Mouse (Mus musculus) macrophage (primary cell): ENCODE results near the gene AI837181. TPM values are rescaled to one million over a fixed set of nuclear protein-coding genes. Genes with fewer than 3 reads are reported as not detected.
A peak's percentile ranks its signal among the peaks of the same experiment; 100 is the strongest.

ENCODE experiments used
- H3K27ac ChIP-seq: fragments of 350-480 bp; formaldehyde crosslinking; 2 replicates; pipeline ENCODE4 v1.9.0; 2021
- H3K36me3 ChIP-seq: fragments of 350-480 bp; formaldehyde crosslinking; 2 replicates; pipeline ENCODE4 v1.9.0; 2021; ENCODE audit errors: inconsistent target
- H3K4me3 ChIP-seq: fragments of 350-480 bp; formaldehyde crosslinking; 2 replicates; pipeline ENCODE4 v1.9.0; 2021; ENCODE audit errors: inconsistent target
- H3K79me2 ChIP-seq: fragments of 350-480 bp; formaldehyde crosslinking; 2 replicates; pipeline ENCODE4 v1.9.0; 2021; ENCODE audit errors: inconsistent target
- WGBS: methylation state at CpG from one replicate; pipeline ENCODE4 v1.1.7; 2026; ENCODE audit warnings: inconsistent platforms; ENCODE audit not compliant: missing documents; 5-methylcytosine and 5-hydroxymethylcytosine counted together
- polyA plus RNA-seq: library from polyadenylated mRNA; stranded (reverse); fragments of 250-400 nt; gene quantifications from 3 replicates; pipeline ENCODE4 v1.2.4, GENCODE M21; 2018; ENCODE audit warnings: inconsistent platforms

AI837181 gene
- polyA plus RNA-seq, 1 experiment from 2014 or later: 29.9 TPM

- Histone ChIP-seq H3K4me3 (peak overlapping the region; percentile 76), H3K27ac (no peak overlapping the region), H3K79me2 (peaks cover 32% of the 10 kb centered on the region), H3K36me3 (peaks cover 28% of the 10 kb centered on the region; the same call in 1 of the 2 replicates)
- WGBS: 72% methylated on average over 12 of the region's 12 CpGs
Measured at GRCm38 (mm10) chr19:5423561-5423960, 1.4 kb upstream of the AI837181 start.

- peaks cover 27% of the 10 kb centered on the region; the same call in 1 of the 2 replicates for H3K36me3 ChIP-seq
- H3K27ac ChIP-seq: peak overlapping the region; percentile 46
- H3K79me2 ChIP-seq: peaks cover 32% of the 10 kb centered on the region
- 1% methylated on average over 37 of the region's 48 CpGs for WGBS
- peak overlapping the region; percentile 76 for H3K4me3 ChIP-seq
Measured at GRCm38 (mm10) chr19:5424092-5424781, 707 bp upstream of the AI837181 start.

GRCm38 (mm10) chr19:5425906-5426565 lies 1.1 kb downstream of the AI837181 start:
- Histone ChIP-seq H3K4me3 (peak overlapping the region; percentile 93), H3K36me3 (peaks cover 17% of the 10 kb centered on the region; the same call in 1 of the 2 replicates), H3K27ac (peak overlapping the region; percentile 84), H3K79me2 (peaks cover 32% of the 10 kb centered on the region)
- 86% methylated on average over 18 of the region's 18 CpGs for WGBS

GRCm38 (mm10) chr19:5426640-5427290 lies 1.8 kb downstream of the AI837181 start:
- 89% methylated on average over 10 of the region's 13 CpGs for WGBS
- Histone ChIP-seq H3K79me2 (peaks cover 32% of the 10 kb centered on the region), H3K4me3 (no peak overlapping the region), H3K27ac (no peak overlapping the region), H3K36me3 (peaks cover 17% of the 10 kb centered on the region; the same call in 1 of the 2 replicates)

GRCm38 (mm10) chr19:5428083-5428482 lies 3.1 kb downstream of the AI837181 start:
- H3K79me2 ChIP-seq: peaks cover 32% of the 10 kb centered on the region
- no peak overlapping the region for H3K4me3 ChIP-seq
- peaks cover 10% of the 10 kb centered on the region; the same call in 1 of the 2 replicates for H3K36me3 ChIP-seq
- 73% methylated on average over 2 of the region's 2 CpGs for WGBS
- H3K27ac ChIP-seq: no peak overlapping the region

GRCm38 (mm10) chr19:5429219-5429618 lies 4.3 kb downstream of the AI837181 start:
- peaks cover 22% of the 10 kb centered on the region for H3K79me2 ChIP-seq
- no peak overlapping the region for H3K27ac ChIP-seq
- no peak overlapping the region for H3K4me3 ChIP-seq
- H3K36me3 ChIP-seq: peaks cover 10% of the 10 kb centered on the region; the same call in 1 of the 2 replicates
- 93% methylated on average over 4 of the region's 4 CpGs for WGBS

GRCm38 (mm10) chr19:5429806-5430205 lies 4.9 kb downstream of the AI837181 start:
- peaks cover 10% of the 10 kb centered on the region; the same call in 1 of the 2 replicates for H3K36me3 ChIP-seq
- WGBS: 85% methylated on average over 8 of the region's 8 CpGs
- H3K79me2 ChIP-seq: peaks cover 22% of the 10 kb centered on the region
- no peak overlapping the region for H3K27ac ChIP-seq
- H3K4me3 ChIP-seq: no peak overlapping the region

GRCm38 (mm10) chr19:5430408-5430807 lies 5.5 kb downstream of the AI837181 start:
- Histone ChIP-seq H3K27ac (no peak overlapping the region), H3K79me2 (peaks cover 19% of the 10 kb centered on the region), H3K36me3 (peaks cover 10% of the 10 kb centered on the region; the same call in 1 of the 2 replicates), H3K4me3 (no peak overlapping the region)
- WGBS: 93% methylated on average over 1 of the region's 1 CpGs

- peaks cover 3% of the 10 kb centered on the region; the same call in 1 of the 2 replicates for H3K36me3 ChIP-seq
- H3K79me2 ChIP-seq: peaks cover 3% of the 10 kb centered on the region; the same call in 1 of the 2 replicates
- 92% methylated on average over 4 of the region's 4 CpGs for WGBS
- H3K27ac ChIP-seq: no peak overlapping the region
- H3K4me3 ChIP-seq: no peak overlapping the region
Measured at GRCm38 (mm10) chr19:5431911-5432464, 7.0 kb downstream of the AI837181 start.

GRCm38 (mm10) chr19:5432992-5433852 lies 8.3 kb downstream of the AI837181 start:
- Histone ChIP-seq H3K27ac (peak overlapping the region; percentile 48), H3K4me3 (peak overlapping the region; percentile 33), H3K79me2 (no peaks in the 10 kb centered on the region), H3K36me3 (no peaks in the 10 kb centered on the region)
- WGBS: 3% methylated on average over 15 of the region's 16 CpGs

- H3K27ac ChIP-seq: no peak overlapping the region
- H3K4me3 ChIP-seq: no peak overlapping the region; the same call in 1 of the 2 replicates
- H3K79me2 ChIP-seq: no peaks in the 10 kb centered on the region
- WGBS: 59% methylated on average over 7 of the region's 7 CpGs
- no peaks in the 10 kb centered on the region for H3K36me3 ChIP-seq
Measured at GRCm38 (mm10) chr19:5433951-5434350, 9.0 kb downstream of the AI837181 start.

- H3K36me3 ChIP-seq: no peaks in the 10 kb centered on the region
- no peak overlapping the region for H3K4me3 ChIP-seq
- WGBS: 40% methylated on average over 9 of the region's 9 CpGs
- H3K27ac ChIP-seq: no peak overlapping the region
- H3K79me2 ChIP-seq: no peaks in the 10 kb centered on the region
Measured at GRCm38 (mm10) chr19:5444371-5444908, 19.5 kb downstream of the AI837181 start.

- Histone ChIP-seq H3K4me3 (no peak overlapping the region), H3K79me2 (no peaks in the 10 kb centered on the region), H3K27ac (no peak overlapping the region), H3K36me3 (no peaks in the 10 kb centered on the region)
- 71% methylated on average over 7 of the region's 7 CpGs for WGBS
Measured at GRCm38 (mm10) chr19:5444954-5445353, 20.0 kb downstream of the AI837181 start.
